Mouse (Mus musculus): ENCODE measurements around the gene Chmp3. TPM values are rescaled to one million over a fixed set of nuclear protein-coding genes. Genes with fewer than 3 reads are reported as not detected.

Gene Chmp3
- polyA plus RNA-seq (2014; fragmentation: Nextera tagmentation; extraction: Ambion mirVana), result 46.3 and 49.4 TPM in 2 replicates

DNA sequence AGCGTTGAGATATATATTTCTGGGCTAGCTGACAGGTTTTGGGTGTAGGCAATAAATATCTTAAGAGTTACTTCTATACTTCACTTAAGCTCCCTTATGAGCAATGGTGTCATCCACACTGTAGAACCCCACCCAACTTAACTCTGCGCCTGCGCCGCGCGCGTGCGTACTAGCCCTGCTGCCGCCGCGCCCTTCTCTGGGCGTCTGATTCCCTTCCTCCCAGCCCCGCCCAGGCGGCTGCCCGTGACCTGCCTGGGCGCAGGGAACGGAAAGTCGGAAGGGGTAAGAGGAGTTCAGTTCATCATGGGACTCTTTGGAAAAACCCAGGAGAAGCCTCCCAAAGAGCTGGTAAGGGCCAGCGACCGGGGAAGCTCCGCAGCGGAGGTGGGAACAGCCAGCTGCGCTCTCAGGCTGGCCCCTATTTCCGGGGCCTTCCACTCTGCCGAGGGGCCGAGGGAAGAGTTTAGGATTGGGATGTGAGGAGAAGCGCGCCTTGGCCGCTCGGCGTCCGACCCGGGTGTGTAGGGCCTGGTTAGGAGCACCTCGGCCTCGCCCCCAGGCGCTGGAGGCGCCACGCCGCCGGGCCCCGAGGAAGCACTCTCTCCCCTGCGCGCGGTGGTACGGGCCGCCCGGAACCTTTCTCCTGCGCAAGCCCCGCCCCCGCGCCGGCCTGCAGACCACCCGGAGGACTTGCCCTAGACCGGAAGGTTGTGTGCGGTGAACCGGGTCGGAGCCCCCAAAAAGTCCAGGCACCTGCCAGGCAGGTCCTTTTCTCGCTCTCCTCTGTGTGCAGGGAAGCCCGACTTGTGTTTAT is at the start of gene Chmp3:
Gene Chmp3, plus strand, starts transcription at position 112 of the 814 bp plus-strand sequence.
- peak within 1 kb of the TSS; percentile 72 for H3K4me3 ChIP-seq (ENCODE audit: low read depth, low read length)
- H3K4me1 ChIP-seq (replicated peaks; ENCODE audit: control insufficient read depth, insufficient read depth, low read length), result no peaks in the 10 kb centered on the region
- DNase-seq (ENCODE audit: low spot score) (peak; percentile 95), ATAC-seq (replicated peaks; ENCODE audit: low FRiP score) (peak; percentile 98)
- H3K9me3 ChIP-seq (ENCODE audit: control insufficient read depth, low read length), result no peaks in the 10 kb centered on the region
- peak within 1 kb of the TSS; percentile 98 for H3K9ac ChIP-seq (ENCODE audit: low read length)
- no peaks in the 10 kb centered on the region for H3K27me3 ChIP-seq (ENCODE audit: control insufficient read depth, insufficient read depth, low read length)
- H3K36me3 ChIP-seq (ENCODE audit: control insufficient read depth, insufficient read depth, low read length), result no peaks in the 10 kb centered on the region
- under 1% methylated on average over 54 of the region's 59 CpGs for WGBS
- peak within 1 kb of the TSS; percentile 59 for H3K4me2 ChIP-seq (ENCODE audit: low read depth, low read length, severe bottlenecking)
- peak within 1 kb of the TSS; percentile 95 for H3K27ac ChIP-seq (ENCODE audit: low read depth, low read length)

DNA sequence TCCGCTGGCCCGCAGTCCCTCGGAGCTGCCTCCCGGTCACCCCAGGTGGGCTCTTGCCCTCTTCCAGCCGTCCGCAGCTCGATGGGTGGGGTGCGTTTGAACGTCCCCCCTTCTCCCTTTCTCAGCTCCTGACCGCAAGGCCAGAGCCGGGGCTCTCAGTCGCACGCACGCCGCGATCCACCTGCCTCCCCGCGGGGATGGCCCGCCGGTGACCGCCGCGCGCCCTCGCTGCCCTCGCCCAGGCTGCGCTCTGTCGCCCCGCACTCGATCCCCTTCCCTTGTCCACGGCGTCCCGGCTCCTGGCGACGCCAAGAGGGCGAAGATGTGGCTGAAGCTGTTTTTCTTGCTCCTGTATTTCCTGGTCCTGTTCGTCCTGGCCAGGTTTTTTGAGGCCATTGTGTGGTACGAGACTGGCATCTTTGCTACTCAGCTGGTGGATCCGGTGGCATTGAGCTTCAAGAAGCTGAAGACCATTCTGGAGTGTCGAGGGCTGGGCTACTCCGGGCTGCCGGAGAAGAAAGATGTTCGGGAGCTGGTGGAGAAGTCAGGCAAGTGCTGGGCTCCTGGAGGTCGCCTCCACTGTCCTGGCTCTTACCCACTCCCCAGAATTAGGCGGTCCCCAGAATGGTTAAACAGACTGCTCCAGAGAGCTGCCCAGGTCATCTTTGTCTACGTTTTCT is 49.1 kb upstream of the Chmp3 start:
- under 1% methylated on average over 44 of the region's 46 CpGs for WGBS
- H3K36me3 ChIP-seq (ENCODE audit: control insufficient read depth, insufficient read depth, low read length), result no peaks in the 10 kb centered on the region
- H3K27ac ChIP-seq (ENCODE audit: low read depth, low read length), result peak overlapping the region; percentile 91
- peak overlapping the region; percentile 90 for H3K9ac ChIP-seq (ENCODE audit: low read length)
- ATAC-seq (replicated peaks; ENCODE audit: low FRiP score) (peak; percentile 6; the same call in 1 of the 2 replicates), DNase-seq (ENCODE audit: low spot score) (peak; percentile 82)
- no peaks in the 10 kb centered on the region for H3K9me3 ChIP-seq (ENCODE audit: control insufficient read depth, low read length)
- H3K4me2 ChIP-seq (ENCODE audit: low read depth, low read length, severe bottlenecking), result peak overlapping the region; percentile 57
- no peaks in the 10 kb centered on the region for H3K27me3 ChIP-seq (ENCODE audit: control insufficient read depth, insufficient read depth, low read length)
- H3K4me1 ChIP-seq (replicated peaks; ENCODE audit: control insufficient read depth, insufficient read depth, low read length), result no peaks in the 10 kb centered on the region
- peak overlapping the region; percentile 79 for H3K4me3 ChIP-seq (ENCODE audit: low read depth, low read length)

DNA sequence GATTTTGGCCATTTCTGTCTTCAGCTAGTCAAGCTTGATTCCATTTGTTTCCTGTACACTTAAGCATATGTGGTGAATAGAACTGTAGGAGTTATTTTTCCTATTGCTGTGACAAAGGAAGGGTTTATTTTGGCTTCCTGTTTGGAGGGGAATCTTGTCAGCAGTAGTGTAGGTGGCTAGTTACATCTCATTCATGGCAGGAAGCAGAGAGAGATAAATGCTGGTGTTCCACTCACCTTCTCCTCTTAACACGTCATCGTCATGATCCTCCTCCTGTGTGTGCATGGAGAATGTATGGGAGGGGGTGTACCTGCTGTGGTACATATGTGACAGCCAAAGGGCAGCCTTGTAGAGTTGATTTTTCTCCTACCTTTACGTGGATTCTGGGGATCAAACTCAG is 43.0 kb upstream of the Chmp3 start:
- Histone ChIP-seq H3K36me3 (ENCODE audit: control insufficient read depth, insufficient read depth, low read length) (no peaks in the 10 kb centered on the region), H3K27ac (ENCODE audit: low read depth, low read length) (no peak overlapping the region), H3K4me2 (ENCODE audit: low read depth, low read length, severe bottlenecking) (no peak overlapping the region), H3K4me3 (ENCODE audit: low read depth, low read length) (no peak overlapping the region), H3K9me3 (ENCODE audit: control insufficient read depth, low read length) (no peaks in the 10 kb centered on the region), H3K4me1 (replicated peaks; ENCODE audit: control insufficient read depth, insufficient read depth, low read length) (no peaks in the 10 kb centered on the region), H3K9ac (ENCODE audit: low read length) (no peak overlapping the region), H3K27me3 (ENCODE audit: control insufficient read depth, insufficient read depth, low read length) (no peaks in the 10 kb centered on the region)
- DNase-seq (ENCODE audit: low spot score) (no peak), ATAC-seq (replicated peaks; ENCODE audit: low FRiP score) (no peak)
- 79% methylated on average over 3 of the region's 3 CpGs for WGBS

DNA sequence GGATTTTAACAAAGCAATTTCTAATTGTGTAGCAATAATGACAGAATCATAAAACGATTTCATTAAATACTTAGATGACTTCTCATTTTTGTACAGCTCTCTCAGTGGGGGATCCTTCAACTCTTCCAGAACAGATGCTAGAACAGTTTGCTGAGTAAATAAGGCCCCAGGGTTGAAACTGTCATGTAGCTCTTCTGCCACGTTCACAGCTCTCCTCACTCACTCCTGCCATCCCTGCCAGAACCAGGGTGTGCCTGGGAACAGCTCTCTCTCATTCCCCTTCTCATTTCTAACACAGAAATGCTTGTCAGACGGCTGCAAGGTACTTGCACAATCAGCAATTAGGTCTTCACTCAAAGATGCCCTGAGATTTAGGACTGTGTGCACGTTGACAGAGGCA is 40.6 kb upstream of the Chmp3 start:
- H3K36me3 ChIP-seq (ENCODE audit: control insufficient read depth, insufficient read depth, low read length), result no peaks in the 10 kb centered on the region

DNA sequence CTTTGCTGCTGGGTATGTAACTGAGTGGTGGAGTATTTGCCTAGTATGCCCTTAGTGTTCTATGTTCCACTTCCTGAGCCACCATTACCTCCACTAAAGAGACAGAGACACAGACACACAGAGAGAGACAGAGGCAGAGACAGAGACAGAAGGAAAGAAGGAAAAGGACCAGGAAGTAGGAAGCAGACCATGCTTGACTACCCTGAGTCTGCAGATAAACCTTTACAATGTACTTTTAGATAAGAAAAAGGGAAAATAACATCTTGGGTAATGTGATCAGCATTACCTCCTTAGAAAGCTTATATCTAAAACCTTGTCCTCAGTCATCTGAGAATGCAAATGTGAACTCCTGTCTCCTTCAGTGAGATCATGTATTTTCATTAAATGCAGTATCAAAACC is 39.9 kb upstream of the Chmp3 start:
- Histone ChIP-seq H3K36me3 (ENCODE audit: control insufficient read depth, insufficient read depth, low read length) (no peaks in the 10 kb centered on the region), H3K4me2 (ENCODE audit: low read depth, low read length, severe bottlenecking) (no peak overlapping the region), H3K4me3 (ENCODE audit: low read depth, low read length) (no peak overlapping the region), H3K9me3 (ENCODE audit: control insufficient read depth, low read length) (no peaks in the 10 kb centered on the region), H3K9ac (ENCODE audit: low read length) (no peak overlapping the region), H3K27ac (ENCODE audit: low read depth, low read length) (no peak overlapping the region), H3K4me1 (replicated peaks; ENCODE audit: control insufficient read depth, insufficient read depth, low read length) (no peaks in the 10 kb centered on the region), H3K27me3 (ENCODE audit: control insufficient read depth, insufficient read depth, low read length) (no peaks in the 10 kb centered on the region)
- no peak for ATAC-seq (replicated peaks; ENCODE audit: low FRiP score)
- no peak for DNase-seq (ENCODE audit: low spot score)

More for the DNA sequence above, 40.6 kb upstream of the Chmp3 start:
- WGBS, result 74% methylated on average over 4 of the region's 4 CpGs
- no peaks in the 10 kb centered on the region for H3K9me3 ChIP-seq (ENCODE audit: control insufficient read depth, low read length)
- no peak overlapping the region for H3K27ac ChIP-seq (ENCODE audit: low read depth, low read length)
- H3K4me3 ChIP-seq (ENCODE audit: low read depth, low read length), result no peak overlapping the region
- H3K4me2 ChIP-seq (ENCODE audit: low read depth, low read length, severe bottlenecking), result no peak overlapping the region
- no peaks in the 10 kb centered on the region for H3K27me3 ChIP-seq (ENCODE audit: control insufficient read depth, insufficient read depth, low read length)
- no peak for DNase-seq (ENCODE audit: low spot score)
- H3K4me1 ChIP-seq (replicated peaks; ENCODE audit: control insufficient read depth, insufficient read depth, low read length), result no peaks in the 10 kb centered on the region
- no peak overlapping the region for H3K9ac ChIP-seq (ENCODE audit: low read length)
- ATAC-seq (replicated peaks; ENCODE audit: low FRiP score), result no peak

DNA sequence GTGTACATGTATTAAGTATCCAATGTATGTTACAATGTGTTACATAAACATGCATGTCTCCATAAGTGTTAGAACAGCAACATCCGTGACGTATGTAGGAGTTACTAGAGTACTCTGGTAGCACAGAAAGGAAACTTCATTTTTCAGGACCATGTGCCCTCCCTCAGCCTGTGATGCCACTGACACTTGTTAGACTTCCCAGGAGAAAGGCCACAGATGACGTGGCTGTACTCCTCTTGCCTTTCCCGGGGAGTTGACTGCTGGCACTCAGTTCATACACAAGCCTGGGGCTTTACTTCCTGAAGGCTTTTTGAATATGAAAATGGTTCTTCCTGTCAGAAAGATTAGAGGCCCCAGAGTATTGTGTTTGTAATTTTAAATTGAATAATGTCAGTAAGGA is 39.5 kb upstream of the Chmp3 start:
- no peak for ATAC-seq (replicated peaks; ENCODE audit: low FRiP score)
- Histone ChIP-seq H3K9me3 (ENCODE audit: control insufficient read depth, low read length) (no peaks in the 10 kb centered on the region), H3K4me1 (replicated peaks; ENCODE audit: control insufficient read depth, insufficient read depth, low read length) (no peaks in the 10 kb centered on the region), H3K4me2 (ENCODE audit: low read depth, low read length, severe bottlenecking) (no peak overlapping the region), H3K9ac (ENCODE audit: low read length) (no peak overlapping the region), H3K27ac (ENCODE audit: low read depth, low read length) (no peak overlapping the region), H3K36me3 (ENCODE audit: control insufficient read depth, insufficient read depth, low read length) (no peaks in the 10 kb centered on the region), H3K4me3 (ENCODE audit: low read depth, low read length) (no peak overlapping the region), H3K27me3 (ENCODE audit: control insufficient read depth, insufficient read depth, low read length) (no peaks in the 10 kb centered on the region)
- 83% methylated on average over 4 of the region's 4 CpGs for WGBS
- no peak for DNase-seq (ENCODE audit: low spot score)

DNA sequence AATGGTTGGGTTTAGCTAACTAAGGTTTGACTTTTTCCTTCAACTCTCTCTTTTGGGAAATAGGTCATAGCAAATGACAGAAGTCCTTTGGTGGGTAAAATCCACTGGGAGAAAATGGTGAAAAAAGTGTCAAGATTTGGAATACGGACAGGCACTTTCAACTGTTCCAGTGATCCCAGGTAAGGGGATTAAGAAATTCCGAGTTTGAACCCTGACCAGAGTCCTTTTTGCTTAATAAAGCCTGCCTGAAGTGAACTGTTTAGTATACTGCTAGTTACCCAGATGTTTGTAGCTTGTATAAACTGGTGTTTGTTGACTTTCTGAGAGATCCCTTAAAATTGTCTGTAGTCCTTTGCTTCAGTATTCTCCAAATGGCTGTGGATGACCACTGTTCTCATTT is 37.9 kb upstream of the Chmp3 start:
- H3K27ac ChIP-seq (ENCODE audit: low read depth, low read length), result no peak overlapping the region
- H3K4me2 ChIP-seq (ENCODE audit: low read depth, low read length, severe bottlenecking), result no peak overlapping the region
- no peak for ATAC-seq (replicated peaks; ENCODE audit: low FRiP score)
- H3K27me3 ChIP-seq (ENCODE audit: control insufficient read depth, insufficient read depth, low read length), result no peaks in the 10 kb centered on the region
- no peaks in the 10 kb centered on the region for H3K9me3 ChIP-seq (ENCODE audit: control insufficient read depth, low read length)
- H3K9ac ChIP-seq (ENCODE audit: low read length), result no peak overlapping the region
- no peak for DNase-seq (ENCODE audit: low spot score)
- 87% methylated on average over 2 of the region's 2 CpGs for WGBS
- no peak overlapping the region for H3K4me3 ChIP-seq (ENCODE audit: low read depth, low read length)
- H3K36me3 ChIP-seq (ENCODE audit: control insufficient read depth, insufficient read depth, low read length), result peaks cover 2% of the 10 kb centered on the region; the same call in 1 of the 2 replicates
- H3K4me1 ChIP-seq (replicated peaks; ENCODE audit: control insufficient read depth, insufficient read depth, low read length), result no peaks in the 10 kb centered on the region

DNA sequence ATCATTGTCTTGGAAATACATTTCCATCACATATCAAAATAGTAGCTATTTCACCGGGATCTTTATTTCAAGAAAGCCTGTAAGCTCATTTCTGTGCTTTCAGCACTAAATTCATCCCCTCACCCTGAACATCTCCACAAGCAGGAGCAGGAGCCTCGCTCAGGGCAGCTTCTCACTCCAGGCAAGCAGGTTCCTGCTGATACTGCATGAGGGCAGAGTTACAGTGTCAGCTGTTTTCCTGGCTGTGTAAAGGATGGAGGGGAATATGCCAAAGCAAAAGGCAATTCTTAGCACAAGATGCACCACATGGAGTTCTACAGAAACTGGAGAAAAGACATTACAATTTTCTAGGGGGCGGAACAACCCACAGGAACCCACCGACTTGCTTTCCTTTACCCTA is 24.1 kb upstream of the Chmp3 start:
- DNase-seq (ENCODE audit: low spot score), result no peak
- H3K27ac ChIP-seq (ENCODE audit: low read depth, low read length), result no peak overlapping the region
- no peaks in the 10 kb centered on the region for H3K27me3 ChIP-seq (ENCODE audit: control insufficient read depth, insufficient read depth, low read length)
- no peak for ATAC-seq (replicated peaks; ENCODE audit: low FRiP score)
- no peaks in the 10 kb centered on the region for H3K4me1 ChIP-seq (replicated peaks; ENCODE audit: control insufficient read depth, insufficient read depth, low read length)
- no peak overlapping the region for H3K4me2 ChIP-seq (ENCODE audit: low read depth, low read length, severe bottlenecking)
- H3K9ac ChIP-seq (ENCODE audit: low read length), result no peak overlapping the region
- no peak overlapping the region for H3K4me3 ChIP-seq (ENCODE audit: low read depth, low read length)
- H3K36me3 ChIP-seq (ENCODE audit: control insufficient read depth, insufficient read depth, low read length), result no peaks in the 10 kb centered on the region
- H3K9me3 ChIP-seq (ENCODE audit: control insufficient read depth, low read length), result no peaks in the 10 kb centered on the region
- 91% methylated on average over 4 of the region's 4 CpGs for WGBS
